Mouse (Mus musculus): ENCODE data around the gene Dph1.

The Dph1 gene

DNA sequence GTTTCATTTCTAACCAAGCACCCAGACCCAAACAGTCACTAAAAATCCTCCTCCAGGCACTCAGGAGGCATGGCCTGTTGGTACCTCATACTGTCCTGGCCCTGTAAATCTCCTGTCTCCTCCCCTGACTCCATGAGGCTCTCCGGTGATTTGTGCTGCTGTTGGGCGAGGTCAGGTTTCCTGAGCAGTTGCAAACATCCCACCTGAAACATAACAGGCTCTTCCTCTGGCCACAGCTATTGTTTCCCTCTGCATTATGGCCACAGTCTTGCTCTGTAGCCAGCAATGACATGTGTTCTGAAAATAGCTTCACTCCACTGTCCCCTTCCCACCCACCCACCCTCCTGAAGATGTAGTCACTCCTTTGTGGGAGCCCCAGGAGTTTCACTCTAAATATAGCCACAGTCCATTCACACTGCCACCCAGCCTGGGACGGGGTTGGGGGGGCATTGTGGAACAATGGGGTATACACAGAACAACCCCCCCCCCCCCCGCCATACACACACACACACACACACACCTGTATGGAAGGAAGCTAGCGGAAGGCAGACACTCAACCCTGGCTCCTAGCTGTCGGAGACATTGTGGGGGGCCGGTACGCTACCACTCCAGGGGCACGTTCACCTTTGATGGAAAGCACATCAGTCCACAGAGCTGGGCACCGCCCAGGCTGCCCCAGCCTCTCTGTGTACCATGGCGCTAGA, 42.6 kb downstream of the Dph1 start:
- no peaks in the 10 kb centered on the region for H3K27me3 ChIP-seq (ENCODE audit: control insufficient read depth, insufficient read depth, low read length, poor library complexity, severe bottlenecking)
- H3K36me3 ChIP-seq (ENCODE audit: control insufficient read depth, insufficient read depth, low read length, poor library complexity, severe bottlenecking) = peaks cover 9% of the 10 kb centered on the region
- DNase-seq (ENCODE audit: low read depth, low spot score) = no peak

GRCm38 (mm10) chr11:75147846-75148168, 43.2 kb downstream of the Dph1 start:
- Histone ChIP-seq H3K27me3 (ENCODE audit: control insufficient read depth, insufficient read depth, low read length, poor library complexity, severe bottlenecking) (no peaks in the 10 kb centered on the region; the same call in 1 of the 2 replicates), H3K36me3 (ENCODE audit: control insufficient read depth, insufficient read depth, low read length, poor library complexity, severe bottlenecking) (peaks cover 11% of the 10 kb centered on the region)
- DNase-seq (ENCODE audit: low read depth, low spot score) = no peak

GRCm38 (mm10) chr11:75147106-75147845, 43.8 kb downstream of the Dph1 start:
- Histone ChIP-seq H3K36me3 (ENCODE audit: control insufficient read depth, insufficient read depth, low read length, poor library complexity, severe bottlenecking) (peaks cover 11% of the 10 kb centered on the region), H3K27me3 (ENCODE audit: control insufficient read depth, insufficient read depth, low read length, poor library complexity, severe bottlenecking) (no peaks in the 10 kb centered on the region; the same call in 1 of the 2 replicates)
- DNase-seq (ENCODE audit: low read depth, low spot score) = no peak

GRCm38 (mm10) chr11:75145841-75146240, 45.2 kb downstream of the Dph1 start:
- DNase-seq (ENCODE audit: low read depth, low spot score) = no peak
- no peaks in the 10 kb centered on the region; the same call in 1 of the 2 replicates for H3K27me3 ChIP-seq (ENCODE audit: control insufficient read depth, insufficient read depth, low read length, poor library complexity, severe bottlenecking)
- peaks cover 11% of the 10 kb centered on the region for H3K36me3 ChIP-seq (ENCODE audit: control insufficient read depth, insufficient read depth, low read length, poor library complexity, severe bottlenecking)

DNA sequence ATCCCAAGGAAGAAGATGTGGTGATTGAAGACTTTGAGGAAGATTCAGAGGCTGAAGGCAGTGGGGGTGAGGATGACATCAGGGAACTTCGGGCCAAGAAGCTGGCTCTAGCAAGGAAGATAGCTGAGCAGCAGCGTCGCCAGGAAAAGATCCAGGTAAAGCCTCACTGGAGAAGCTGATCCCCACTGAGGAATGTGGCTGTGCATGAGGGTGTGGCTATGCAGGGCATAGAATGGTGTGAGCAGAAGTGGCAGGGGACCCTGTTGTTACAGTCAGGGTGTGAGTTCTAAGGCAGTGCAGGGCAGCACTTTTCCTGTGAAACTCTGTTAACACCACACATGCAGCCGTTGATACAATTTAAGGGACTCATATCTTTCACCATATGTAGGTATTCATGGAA, 48.3 kb downstream of the Dph1 start:
- no peaks in the 10 kb centered on the region; the same call in 1 of the 2 replicates for H3K27me3 ChIP-seq (ENCODE audit: control insufficient read depth, insufficient read depth, low read length, poor library complexity, severe bottlenecking)
- H3K36me3 ChIP-seq (ENCODE audit: control insufficient read depth, insufficient read depth, low read length, poor library complexity, severe bottlenecking) = peaks cover 7% of the 10 kb centered on the region
- no peak for DNase-seq (ENCODE audit: low read depth, low spot score)

DNA sequence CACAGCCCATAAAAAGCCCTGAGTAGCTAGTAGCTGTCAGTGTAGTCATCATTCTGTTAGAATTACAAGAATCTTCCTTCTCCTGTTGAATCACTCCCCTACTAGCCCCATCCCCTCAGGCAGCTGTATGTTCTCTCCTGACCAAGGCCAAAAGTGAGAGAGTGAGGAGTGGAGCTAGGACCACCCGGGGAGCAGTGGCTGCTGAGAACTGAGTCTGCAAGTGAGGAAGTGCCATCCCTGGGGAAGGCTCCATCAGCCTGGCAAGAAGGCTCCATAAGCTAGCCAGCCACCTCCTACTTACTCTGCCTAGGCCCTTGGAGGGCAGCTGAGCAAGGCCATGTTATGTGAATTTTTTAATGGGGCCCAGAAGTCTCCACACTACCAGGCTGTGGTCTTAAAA, 49.1 kb downstream of the Dph1 start:
- Histone ChIP-seq H3K27me3 (ENCODE audit: control insufficient read depth, insufficient read depth, low read length, poor library complexity, severe bottlenecking) (no peaks in the 10 kb centered on the region; the same call in 1 of the 2 replicates), H3K36me3 (ENCODE audit: control insufficient read depth, insufficient read depth, low read length, poor library complexity, severe bottlenecking) (peaks cover 5% of the 10 kb centered on the region)
- no peak for DNase-seq (ENCODE audit: low read depth, low spot score)

- DNase-seq (ENCODE audit: low read depth, low spot score) = no peak
- peaks cover 5% of the 10 kb centered on the region for H3K36me3 ChIP-seq (ENCODE audit: control insufficient read depth, insufficient read depth, low read length, poor library complexity, severe bottlenecking)
- H3K27me3 ChIP-seq (ENCODE audit: control insufficient read depth, insufficient read depth, low read length, poor library complexity, severe bottlenecking) = no peaks in the 10 kb centered on the region; the same call in 1 of the 2 replicates
Measured at GRCm38 (mm10) chr11:75141038-75141437, 50.0 kb downstream of the Dph1 start.

DNA sequence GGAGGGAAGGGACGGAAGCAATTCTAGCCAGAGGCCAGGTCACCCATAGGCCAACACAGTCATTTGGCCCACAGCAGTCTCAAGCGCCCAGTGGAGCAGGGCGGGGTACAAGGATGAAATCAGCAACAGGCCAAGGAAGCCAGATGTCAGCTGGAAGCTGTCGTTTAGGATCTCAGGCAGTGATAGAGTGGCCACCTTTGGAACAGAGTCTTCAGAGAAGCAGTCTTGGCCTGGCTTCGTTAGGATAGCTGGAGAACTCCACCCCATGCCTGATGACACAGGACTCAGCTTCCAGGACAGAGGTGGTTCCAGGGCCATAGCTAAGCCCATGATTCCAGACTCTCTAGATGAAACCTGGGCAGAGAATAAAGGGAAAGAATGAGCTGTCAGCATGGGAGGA, 50.6 kb downstream of the Dph1 start:
- Histone ChIP-seq H3K27me3 (ENCODE audit: control insufficient read depth, insufficient read depth, low read length, poor library complexity, severe bottlenecking) (no peaks in the 10 kb centered on the region; the same call in 1 of the 2 replicates), H3K36me3 (ENCODE audit: control insufficient read depth, insufficient read depth, low read length, poor library complexity, severe bottlenecking) (peaks cover 5% of the 10 kb centered on the region)
- no peak for DNase-seq (ENCODE audit: low read depth, low spot score)

GRCm38 (mm10) chr11:75139122-75139963, 51.7 kb downstream of the Dph1 start:
- no peak for DNase-seq (ENCODE audit: low read depth, low spot score)
- Histone ChIP-seq H3K36me3 (ENCODE audit: control insufficient read depth, insufficient read depth, low read length, poor library complexity, severe bottlenecking) (peaks cover 5% of the 10 kb centered on the region), H3K27me3 (ENCODE audit: control insufficient read depth, insufficient read depth, low read length, poor library complexity, severe bottlenecking) (no peaks in the 10 kb centered on the region; the same call in 1 of the 2 replicates)

DNA sequence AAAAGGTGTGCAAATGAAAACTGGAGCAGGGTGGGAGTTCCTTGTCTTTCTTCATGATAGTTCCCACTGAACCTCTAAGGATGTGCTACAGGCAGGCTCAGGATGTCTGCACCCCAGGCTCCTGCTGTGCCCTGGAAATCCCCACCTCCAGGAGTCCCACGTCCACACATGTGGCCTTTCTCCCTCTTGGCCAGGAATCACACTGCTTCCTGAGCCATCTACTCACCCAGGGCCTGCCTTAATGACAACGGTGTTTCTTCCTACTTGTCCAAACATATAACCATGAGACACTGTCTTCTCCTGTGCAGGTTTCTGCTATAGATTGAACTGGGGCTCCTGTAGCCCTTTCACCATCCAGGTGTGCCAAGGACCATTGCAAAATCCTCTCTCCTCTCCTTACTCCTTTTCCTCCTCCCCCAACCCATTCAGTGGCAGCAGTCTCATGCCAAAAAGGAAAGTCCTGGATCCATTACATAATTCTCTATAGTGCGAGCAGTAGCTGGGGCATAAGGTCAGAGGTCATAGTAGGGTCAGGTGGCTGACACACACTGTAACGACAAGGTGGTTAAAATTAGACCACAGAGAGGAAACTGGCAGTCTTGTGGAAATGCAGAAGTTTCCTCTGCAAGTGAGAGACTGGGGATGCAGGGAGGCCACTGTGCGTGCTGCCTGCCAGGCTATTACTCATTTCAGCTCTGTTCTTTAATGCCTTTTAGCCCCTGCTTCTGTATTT, 54.2 kb downstream of the Dph1 start:
- Histone ChIP-seq H3K36me3 (ENCODE audit: control insufficient read depth, insufficient read depth, low read length, poor library complexity, severe bottlenecking) (no peaks in the 10 kb centered on the region; the same call in 1 of the 2 replicates), H3K27me3 (ENCODE audit: control insufficient read depth, insufficient read depth, low read length, poor library complexity, severe bottlenecking) (no peaks in the 10 kb centered on the region)
- DNase-seq (ENCODE audit: low read depth, low spot score) = peak; percentile 71

GRCm38 (mm10) chr11:75135358-75135757, 55.7 kb downstream of the Dph1 start:
- no peaks in the 10 kb centered on the region for H3K27me3 ChIP-seq (ENCODE audit: control insufficient read depth, insufficient read depth, low read length, poor library complexity, severe bottlenecking)
- no peak for DNase-seq (ENCODE audit: low read depth, low spot score)
- no peaks in the 10 kb centered on the region; the same call in 1 of the 2 replicates for H3K36me3 ChIP-seq (ENCODE audit: control insufficient read depth, insufficient read depth, low read length, poor library complexity, severe bottlenecking)

DNA sequence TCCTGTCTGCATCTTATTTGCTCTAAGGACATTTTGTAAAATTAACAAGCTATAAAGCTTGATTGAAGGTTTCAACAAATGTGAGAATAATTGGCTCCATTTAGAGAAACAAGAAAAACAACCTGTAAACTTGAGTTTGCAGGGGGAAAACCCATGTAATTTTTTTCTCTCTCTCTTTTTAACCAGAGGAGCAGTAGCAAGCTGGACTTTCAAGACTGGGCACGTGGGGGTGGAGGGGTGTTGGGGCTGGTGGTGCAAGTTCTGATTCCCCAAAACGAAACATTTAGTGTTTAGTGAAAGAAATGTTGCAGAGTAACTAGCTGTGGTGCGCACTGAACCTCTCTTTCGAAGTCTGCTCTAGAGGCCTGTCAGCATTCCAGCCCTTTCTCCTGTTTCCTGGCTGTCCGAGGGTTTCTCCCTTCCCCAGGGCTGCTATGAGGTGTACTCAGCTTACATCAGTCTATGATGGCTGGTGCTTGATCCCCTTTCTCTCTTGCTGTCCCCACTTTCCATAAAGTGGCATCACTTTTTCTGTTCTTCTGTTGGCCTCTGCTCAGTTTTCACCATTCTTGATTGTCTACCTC, 56.5 kb downstream of the Dph1 start:
- no peaks in the 10 kb centered on the region; the same call in 1 of the 2 replicates for H3K36me3 ChIP-seq (ENCODE audit: control insufficient read depth, insufficient read depth, low read length, poor library complexity, severe bottlenecking)
- DNase-seq (ENCODE audit: low read depth, low spot score) = no peak
- H3K27me3 ChIP-seq (ENCODE audit: control insufficient read depth, insufficient read depth, low read length, poor library complexity, severe bottlenecking) = no peaks in the 10 kb centered on the region

DNA sequence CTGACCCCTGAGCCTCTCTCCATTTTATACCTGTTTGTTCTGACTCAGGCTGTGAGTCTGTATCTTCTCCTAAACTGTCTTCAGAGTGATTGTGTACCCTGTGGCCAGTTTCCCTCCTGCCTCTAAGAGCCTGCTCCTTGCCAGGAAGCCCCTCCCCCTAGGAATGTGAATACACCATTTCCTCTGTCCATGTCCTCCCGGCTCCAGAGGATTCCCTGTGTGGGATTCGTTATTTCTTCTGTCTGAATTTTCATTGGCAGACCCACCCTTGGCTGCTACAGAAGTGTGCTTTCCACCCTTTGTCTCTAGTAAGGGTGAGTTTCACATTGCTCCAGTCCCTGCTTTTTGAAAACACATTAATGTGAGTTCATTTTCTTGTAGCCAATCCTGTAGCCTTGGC, 57.1 kb downstream of the Dph1 start:
- DNase-seq (ENCODE audit: low read depth, low spot score) = no peak
- Histone ChIP-seq H3K27me3 (ENCODE audit: control insufficient read depth, insufficient read depth, low read length, poor library complexity, severe bottlenecking) (no peaks in the 10 kb centered on the region), H3K36me3 (ENCODE audit: control insufficient read depth, insufficient read depth, low read length, poor library complexity, severe bottlenecking) (no peaks in the 10 kb centered on the region)

DNA sequence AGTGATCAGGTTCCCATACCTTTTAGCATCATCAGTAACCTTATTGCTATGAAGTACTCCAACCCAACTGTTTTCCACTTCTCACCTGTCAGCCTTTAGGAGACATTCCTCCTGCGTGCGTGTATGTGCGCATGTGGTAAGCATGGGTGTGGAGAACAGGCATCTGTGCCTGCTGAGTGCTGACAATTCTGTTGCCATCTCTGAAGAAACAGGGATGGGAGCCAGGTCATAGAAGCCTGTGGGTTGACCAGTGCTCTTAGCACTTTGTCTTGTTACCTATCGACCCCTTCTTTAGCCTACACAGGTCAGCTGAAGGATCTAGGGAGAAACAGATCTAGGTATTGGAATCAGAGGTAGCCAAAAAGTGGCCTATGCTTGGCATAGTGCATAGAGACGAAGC, 57.6 kb downstream of the Dph1 start:
- Histone ChIP-seq H3K27me3 (ENCODE audit: control insufficient read depth, insufficient read depth, low read length, poor library complexity, severe bottlenecking) (no peaks in the 10 kb centered on the region), H3K36me3 (ENCODE audit: control insufficient read depth, insufficient read depth, low read length, poor library complexity, severe bottlenecking) (no peaks in the 10 kb centered on the region)
- DNase-seq (ENCODE audit: low read depth, low spot score) = no peak

Data from splenic B cell, adult 2 months (primary cell).